Mouse (Mus musculus) stomach, embryonic 15.5 days (tissue): ENCODE measurements around the gene Rasgrp1. TPM values are rescaled to one million over a fixed set of nuclear protein-coding genes. Genes with fewer than 3 reads are reported as not detected.

ENCODE experiments used
- polyA plus RNA-seq: library from polyadenylated mRNA; unstranded; fragments of >200 nt; fragmentation: Nextera tagmentation; extraction: Ambion mirVana; gene quantifications from 2 replicates; pipeline ENCODE4 v1.2.1, GENCODE M21; 2015

Gene Rasgrp1
- polyA plus RNA-seq, 1 experiment from 2014 or later: 1.5 TPM

Other genes with a start within 250 kb of the Rasgrp1 start
- 14.4 and 15.1 TPM in 2 replicates for gene Spred1, start 221.6 kb downstream of the Rasgrp1 start, polyA plus RNA-seq
- gene Fam98b, start 93.3 kb downstream of the Rasgrp1 start, polyA plus RNA-seq: 10.6 and 11.3 TPM in 2 replicates